Mouse (Mus musculus) left cerebral cortex, postnatal 10 days (tissue): ENCODE measurements around the gene Cpeb4. TPM values are rescaled to one million over a fixed set of nuclear protein-coding genes. Genes with fewer than 3 reads are reported as not detected.
"Not testable (repeated sequence)": the region's sequence is repeated elsewhere in the genome, so short reads cannot be mapped to it uniquely, and the experiment has no call there.

Experiments
- DNase-seq, 2 experiments: peaks; one replicate each; pipeline ENCODE4 v3.0.0; 2021 to 2022; ENCODE audit warnings: low spot score in 2 of 2, mixed read lengths in 1 of 2; ENCODE audit errors: extremely low spot score in 1 of 2
- intact Hi-C: fragments of 180-260 bp; cut with DNase I; formaldehyde crosslinking; loops from one replicate; pipeline ENCODE4 v1.15.1; 2025
- total RNA-seq, 2 experiments: library from RNA; stranded (reverse); gene quantifications; 2 replicates each; pipeline ENCODE4 v1.2.3; 2021

Cpeb4 gene
- total RNA-seq, 2 experiments from 2014 or later, result 157 to 163 TPM

- DNase-seq, result no peak
- intact Hi-C loops, result loop anchor here (10.0 kb wide), 1 partner anchor 701 kb away; no protein-coding TSS in a partner anchor
Measured at GRCm38 (mm10) chr11:31945471-31945870, 73.5 kb downstream of the Cpeb4 start.

GRCm38 (mm10) chr11:31948462-31949330 lies 76.7 kb downstream of the Cpeb4 start:
- DNase-seq, result peak in 1 of 2 experiments; percentile 44

GRCm38 (mm10) chr11:31949331-31949785 lies 77.3 kb downstream of the Cpeb4 start:
- peak; percentile 72 to 85 for DNase-seq

More at GRCm38 (mm10) chr11:31948462-31949330, 76.7 kb downstream of the Cpeb4 start:
- intact Hi-C loops, result loop anchor here (1.0 to 10.0 kb wide), 2 partner anchors 273 to 704 kb away; no protein-coding TSS in a partner anchor

GRCm38 (mm10) chr11:31960071-31960470 lies 88.1 kb downstream of the Cpeb4 start:
- intact Hi-C loops, result no loop called here
- DNase-seq, result no peak

More at GRCm38 (mm10) chr11:31949331-31949785, 77.3 kb downstream of the Cpeb4 start:
- intact Hi-C loops, result loop anchor here (10.0 kb wide), 1 partner anchor 705 kb away; no protein-coding TSS in a partner anchor

- no peak for DNase-seq
- intact Hi-C loops, result no loop called here
Measured at GRCm38 (mm10) chr11:31963993-31964392, 92.0 kb downstream of the Cpeb4 start.

GRCm38 (mm10) chr11:31965256-31966134 lies 93.5 kb downstream of the Cpeb4 start, which contains the start of gene 4930524B15Rik:
Gene 4930524B15Rik (plus strand): TSS chr11:31965592.
- peak in 1 of 2 experiments; percentile 29 for DNase-seq
- intact Hi-C loops, result no loop called here

- DNase-seq, result no peak
- intact Hi-C loops, result no loop called here
Measured at GRCm38 (mm10) chr11:31974132-31974531, 102.1 kb downstream of the Cpeb4 start.

GRCm38 (mm10) chr11:31974826-31975225 lies 102.8 kb downstream of the Cpeb4 start:
- intact Hi-C loops, result no loop called here
- DNase-seq, result no peak

- intact Hi-C loops, result no loop called here
- no peak for DNase-seq
Measured at GRCm38 (mm10) chr11:31975678-31976077, 103.7 kb downstream of the Cpeb4 start.

- no peak for DNase-seq
- intact Hi-C loops, result no loop called here
Measured at GRCm38 (mm10) chr11:31976137-31976536, 104.1 kb downstream of the Cpeb4 start.

GRCm38 (mm10) chr11:31980089-31980488 lies 108.1 kb downstream of the Cpeb4 start:
- intact Hi-C loops, DNase-seq: not testable (repeated sequence)

- intact Hi-C loops, result no loop called here
- DNase-seq, result no peak
Measured at GRCm38 (mm10) chr11:31981830-31982229, 109.8 kb downstream of the Cpeb4 start.

- intact Hi-C loops, result not testable (repeated sequence)
Measured at GRCm38 (mm10) chr11:31982247-31982943, 110.4 kb downstream of the Cpeb4 start.

GRCm38 (mm10) chr11:31983249-31983648 lies 111.2 kb downstream of the Cpeb4 start:
- no peak for DNase-seq
- intact Hi-C loops, result no loop called here

More at GRCm38 (mm10) chr11:31982247-31982943, 110.4 kb downstream of the Cpeb4 start:
- not testable (repeated sequence) for DNase-seq

GRCm38 (mm10) chr11:31984786-31985185 lies 112.8 kb downstream of the Cpeb4 start:
- no peak for DNase-seq
- intact Hi-C loops, result no loop called here
